Mouse (Mus musculus) hindbrain, postnatal 0 days (tissue): ENCODE results near the gene Ndufa1. TPM values are rescaled to one million over a fixed set of nuclear protein-coding genes. Genes with fewer than 3 reads are reported as not detected.
"Not testable (repeated sequence)": the region's sequence is repeated elsewhere in the genome, so short reads cannot be mapped to it uniquely, and the experiment has no call there.

ENCODE experiments used
- ATAC-seq: fragments of 200-750 bp; cut with Nextera tagmentation; 2 replicates; pipeline ENCODE4 v1.8.0; 2017; ENCODE audit warnings: mild to moderate bottlenecking, moderate TSS enrichment, moderate library complexity
- DNase-seq: peaks from one replicate; pipeline ENCODE4 v3.0.0-alpha.2; 2015; ENCODE audit warnings: low spot score
- H3K27ac ChIP-seq: fragments of 300-500 bp; sonication (generic); 2 replicates; pipeline ENCODE4 v1.5.1; 2014; ENCODE audit warnings: mild to moderate bottlenecking
- H3K27me3 ChIP-seq: fragments of 300-500 bp; sonication (generic); 2 replicates; pipeline ENCODE4 v1.6.1; 2014; ENCODE audit warnings: low read length, mixed read lengths; ENCODE audit not compliant: insufficient read depth
- H3K36me3 ChIP-seq: fragments of 300-500 bp; sonication (generic); 2 replicates; pipeline ENCODE4 v1.6.1; 2014; ENCODE audit warnings: low read length, mixed read lengths; ENCODE audit not compliant: insufficient read depth
- H3K4me1 ChIP-seq: fragments of 300-500 bp; sonication (generic); 2 replicates; pipeline ENCODE4 v1.6.1; 2014; ENCODE audit warnings: antibody characterized with exemption, low read length, mixed read lengths; ENCODE audit not compliant: insufficient read depth
- H3K4me2 ChIP-seq: fragments of 300-500 bp; sonication (generic); 2 replicates; pipeline ENCODE4 v1.6.1; 2014; ENCODE audit warnings: low read depth, mild to moderate bottlenecking, low read length, moderate library complexity, mixed read lengths
- H3K4me3 ChIP-seq: fragments of 300-500 bp; sonication (generic); 2 replicates; pipeline ENCODE4 v1.5.1; 2014; ENCODE audit warnings: low read length
- H3K9ac ChIP-seq: fragments of 300-500 bp; sonication (generic); replicated peaks from 2 replicates; pipeline ENCODE4 v1.6.1; 2014; ENCODE audit warnings: mild to moderate bottlenecking, low read length, moderate library complexity, mixed read lengths
- H3K9me3 ChIP-seq: fragments of 300-500 bp; sonication (generic); 2 replicates; pipeline ENCODE4 v1.6.1; 2016; ENCODE audit warnings: low read length, mixed read lengths
- CTCF ChIP-seq: IDR thresholded peaks from 2 replicates; pipeline ENCODE4 v1.5.1; 2016; ENCODE audit warnings: antibody characterized with exemption, control low read depth, low read depth
- WGBS: fragments of 180-500 bp; shearing (Covaris S2); extraction: QIAGEN DNeasy Blood & Tissue Kit; methylation state at CpG from one replicate; pipeline ENCODE4 v1.1.7; 2014; 5-methylcytosine and 5-hydroxymethylcytosine counted together
- polyA plus RNA-seq: library from polyadenylated mRNA; unstranded; fragments of >200 nt; fragmentation: Nextera tagmentation; extraction: Ambion mirVana; gene quantifications from 2 replicates; pipeline ENCODE4 v1.2.1, GENCODE M21; 2015
- total RNA-seq: library from RNA; depleted of rRNA; stranded (reverse); fragments of >200 nt; gene quantifications from 2 replicates; pipeline ENCODE4 v1.2.3, GENCODE M21; 2014

Gene Ndufa1
- total and polyA plus RNA-seq, 2 experiments from 2014 or later: 126 to 915 TPM

GRCm38 (mm10) chrX:37168742-37169141, 22.2 kb downstream of the Ndufa1 start, which contains the start of gene Akap14:
Gene Akap14 (minus strand): TSS chrX:37168842.
- Histone ChIP-seq H3K4me1 (no peaks in the 10 kb centered on the region), H3K4me2 (no peak within 1 kb of the TSS), H3K27ac (no peak within 1 kb of the TSS), H3K9me3 (no peaks in the 10 kb centered on the region), H3K27me3 (no peaks in the 10 kb centered on the region), H3K9ac (no peak within 1 kb of the TSS), H3K4me3 (no peak within 1 kb of the TSS), H3K36me3 (no peaks in the 10 kb centered on the region)
- 0 out of 2 replicates have a peak, but pooled peaks have one; percentile 18 for ATAC-seq
- TF ChIP-seq CTCF: no peak
- no peak for DNase-seq
- 35% methylated on average over 5 of the region's 5 CpGs for WGBS

GRCm38 (mm10) chrX:37167085-37167484, 23.9 kb downstream of the Ndufa1 start:
- no peak overlapping the region for H3K9ac ChIP-seq

GRCm38 (mm10) chrX:37163115-37163514, 27.8 kb downstream of the Ndufa1 start:
- Histone ChIP-seq H3K4me1 (no peaks in the 10 kb centered on the region), H3K4me3 (no peak overlapping the region), H3K27ac (no peak overlapping the region), H3K27me3 (no peaks in the 10 kb centered on the region), H3K9me3 (no peaks in the 10 kb centered on the region), H3K9ac (no peak overlapping the region), H3K4me2 (no peak overlapping the region), H3K36me3 (no peaks in the 10 kb centered on the region)
- ATAC-seq: no peak
- no peak for DNase-seq
- no peak for TF ChIP-seq CTCF
- WGBS: 83% methylated on average over 18 of the region's 18 CpGs

More at GRCm38 (mm10) chrX:37167085-37167484, 23.9 kb downstream of the Ndufa1 start:
- H3K36me3 ChIP-seq: no peaks in the 10 kb centered on the region
- no peak overlapping the region for H3K4me2 ChIP-seq
- no peaks in the 10 kb centered on the region for H3K9me3 ChIP-seq
- H3K4me1 ChIP-seq: no peaks in the 10 kb centered on the region
- no peak overlapping the region for H3K27ac ChIP-seq
- no peak for ATAC-seq
- peak; percentile 64 for DNase-seq
- WGBS: 28% methylated on average over 3 of the region's 3 CpGs
- H3K4me3 ChIP-seq: no peak overlapping the region
- peak; percentile 72 for TF ChIP-seq CTCF
- no peaks in the 10 kb centered on the region for H3K27me3 ChIP-seq

- Histone ChIP-seq H3K9ac (no peak overlapping the region), H3K4me2 (no peak overlapping the region), H3K9me3 (no peaks in the 10 kb centered on the region), H3K4me1 (no peaks in the 10 kb centered on the region), H3K4me3 (no peak overlapping the region), H3K36me3 (no peaks in the 10 kb centered on the region), H3K27ac (no peak overlapping the region), H3K27me3 (no peaks in the 10 kb centered on the region)
- 68% methylated on average over 10 of the region's 10 CpGs for WGBS
- no peak for DNase-seq
- TF ChIP-seq CTCF: no peak
- no peak for ATAC-seq
Observed at GRCm38 (mm10) chrX:37161169-37161568, 29.8 kb downstream of the Ndufa1 start.

GRCm38 (mm10) chrX:37157839-37158238, 33.1 kb downstream of the Ndufa1 start:
- TF ChIP-seq CTCF: peak; percentile 46
- no peak for ATAC-seq
- H3K27me3 ChIP-seq: no peaks in the 10 kb centered on the region

GRCm38 (mm10) chrX:37144954-37145353, 46.0 kb downstream of the Ndufa1 start:
- peak; percentile 28 for DNase-seq
- no peak overlapping the region for H3K9ac ChIP-seq
- no peak overlapping the region for H3K27ac ChIP-seq
- no peaks in the 10 kb centered on the region for H3K9me3 ChIP-seq
- 0 out of 2 replicates have a peak, but pooled peaks have one; percentile 56 for ATAC-seq
- no peak overlapping the region for H3K4me2 ChIP-seq
- WGBS: 82% methylated on average over 2 of the region's 2 CpGs
- no peaks in the 10 kb centered on the region; the same call in 1 of the 2 replicates for H3K36me3 ChIP-seq
- H3K4me1 ChIP-seq: no peaks in the 10 kb centered on the region
- H3K27me3 ChIP-seq: no peaks in the 10 kb centered on the region
- TF ChIP-seq CTCF: peak; percentile 54
- no peak overlapping the region for H3K4me3 ChIP-seq

More at GRCm38 (mm10) chrX:37157839-37158238, 33.1 kb downstream of the Ndufa1 start:
- no peak overlapping the region for H3K9ac ChIP-seq
- H3K4me1 ChIP-seq: no peaks in the 10 kb centered on the region
- no peak for DNase-seq
- no peaks in the 10 kb centered on the region for H3K9me3 ChIP-seq
- H3K27ac ChIP-seq: no peak overlapping the region
- no peak overlapping the region for H3K4me3 ChIP-seq
- no peak overlapping the region for H3K4me2 ChIP-seq
- WGBS: 62% methylated on average over 4 of the region's 4 CpGs
- H3K36me3 ChIP-seq: no peaks in the 10 kb centered on the region

GRCm38 (mm10) chrX:37144498-37144897, 46.5 kb downstream of the Ndufa1 start:
- 75% methylated on average over 1 of the region's 4 CpGs for WGBS
- ATAC-seq, H3K4me1 ChIP-seq: not testable (repeated sequence)

More at GRCm38 (mm10) chrX:37144498-37144897, 46.5 kb downstream of the Ndufa1 start:
- H3K4me3 ChIP-seq, H3K27ac ChIP-seq, H3K36me3 ChIP-seq, H3K27me3 ChIP-seq, DNase-seq, H3K9ac ChIP-seq, H3K9me3 ChIP-seq, H3K4me2 ChIP-seq: not testable (repeated sequence)
